Mouse (Mus musculus) liver, adult 2 months (tissue): ENCODE measurements around the gene Sla2. TPM values are rescaled to one million over a fixed set of nuclear protein-coding genes. Genes with fewer than 3 reads are reported as not detected.

Experiments
- DNase-seq: peaks from one replicate; pipeline ENCODE4 v3.0.0-alpha.2; 2011; ENCODE audit warnings: low read depth, low spot score; ENCODE audit errors: extremely low read depth
- H3K27ac ChIP-seq: fragments of 200-500 bp; replicated peaks from 2 replicates; pipeline ENCODE4 v1.5.1; 2012; ENCODE audit warnings: low read depth, mild to moderate bottlenecking, control low read depth, inconsistent platforms, low read length; ENCODE audit not compliant: insufficient read depth
- H3K27me3 ChIP-seq: fragments of 200-500 bp; 2 replicates; pipeline ENCODE4 v1.6.1; 2012; ENCODE audit warnings: mild to moderate bottlenecking, moderate library complexity, low read length, inconsistent platforms; ENCODE audit not compliant: control insufficient read depth, insufficient read depth
- H3K36me3 ChIP-seq: fragments of 200-500 bp; 2 replicates; pipeline ENCODE4 v1.6.1; 2012; ENCODE audit warnings: low read length, inconsistent platforms; ENCODE audit not compliant: control insufficient read depth, insufficient read depth
- H3K4me1 ChIP-seq: fragments of 200-500 bp; 2 replicates; pipeline ENCODE4 v1.6.1; 2011; ENCODE audit warnings: low read length; ENCODE audit not compliant: control insufficient read depth, insufficient read depth
- H3K4me3 ChIP-seq: fragments of 200-500 bp; 2 replicates; pipeline ENCODE4 v1.5.1; 2011; ENCODE audit warnings: low read depth, mild to moderate bottlenecking, control low read depth, low read length, moderate library complexity; ENCODE audit not compliant: insufficient read depth
- H3K79me2 ChIP-seq: fragments of 200-500 bp; 2 replicates; pipeline ENCODE4 v1.6.1; 2012; ENCODE audit warnings: inconsistent platforms, mild to moderate bottlenecking, low read length, moderate library complexity; ENCODE audit not compliant: control insufficient read depth, insufficient read depth
- H3K9ac ChIP-seq: fragments of 200-500 bp; 2 replicates; pipeline ENCODE4 v1.6.1; 2012; ENCODE audit warnings: low read depth, mild to moderate bottlenecking, control low read depth, inconsistent platforms, low read length
- CTCF ChIP-seq: fragments of 200-500 bp; IDR thresholded peaks from 2 replicates; pipeline ENCODE4 v1.5.1; 2011; ENCODE audit warnings: low read depth, low read length, control low read depth
- POLR2A ChIP-seq: fragments of 200-500 bp; IDR thresholded peaks from 2 replicates; pipeline ENCODE4 v1.6.1; 2011; ENCODE audit warnings: low read length, control low read depth; ENCODE audit not compliant: insufficient read depth; ENCODE audit errors: extremely low read depth
- WGBS: fragments of 180-500 bp; shearing (Covaris S2); methylation state at CpG from one replicate; pipeline ENCODE4 v1.1.7; 2018; 5-methylcytosine and 5-hydroxymethylcytosine counted together
- polyA plus RNA-seq: library from polyadenylated mRNA; depleted of rRNA; stranded (reverse); fragments of >200 nt; gene quantifications from 2 replicates; pipeline ENCODE4 v1.2.3, GENCODE M21; 2012
- total RNA-seq: library from RNA; depleted of rRNA; stranded (reverse); fragments of >200 nt; gene quantifications from 2 replicates; pipeline ENCODE4 v1.2.3, GENCODE M21; 2014

Sla2 gene
- total and polyA plus RNA-seq, 2 experiments = 0.09 to 0.20 TPM

- peak; percentile 98 for DNase-seq
- no peak overlapping the region for H3K4me3 ChIP-seq
- H3K4me1 ChIP-seq = peaks cover 37% of the 10 kb centered on the region
- H3K9ac ChIP-seq = peak overlapping the region; percentile 47
- H3K27ac ChIP-seq = peak overlapping the region; percentile 76
- TF ChIP-seq POLR2A = no peak
- TF ChIP-seq CTCF = no peak
- peaks cover 60% of the 10 kb centered on the region for H3K36me3 ChIP-seq
- H3K79me2 ChIP-seq = peaks cover 29% of the 10 kb centered on the region
- H3K27me3 ChIP-seq = no peaks in the 10 kb centered on the region
- 9% methylated on average over 8 of the region's 8 CpGs for WGBS
These were observed 18.0 kb downstream of the Sla2 start for GRCm38 (mm10) chr2:156868994-156869393.

- DNase-seq = no peak
- Histone ChIP-seq H3K36me3 (peaks cover 23% of the 10 kb centered on the region), H3K4me3 (peak overlapping the region; percentile 94), H3K27ac (peak overlapping the region; percentile 98), H3K79me2 (peaks cover 19% of the 10 kb centered on the region), H3K4me1 (peaks cover 27% of the 10 kb centered on the region), H3K27me3 (no peaks in the 10 kb centered on the region), H3K9ac (peak overlapping the region; percentile 32)
- TF ChIP-seq POLR2A = no peak
- no peak for TF ChIP-seq CTCF
- WGBS = 25% methylated on average over 3 of the region's 3 CpGs
These were observed 22.5 kb downstream of the Sla2 start for GRCm38 (mm10) chr2:156864481-156864880.

- H3K79me2 ChIP-seq = peaks cover 16% of the 10 kb centered on the region; the same call in 1 of the 2 replicates
- peaks cover 21% of the 10 kb centered on the region for H3K4me1 ChIP-seq
- peak overlapping the region; percentile 98 for H3K27ac ChIP-seq
- H3K9ac ChIP-seq = peak overlapping the region; percentile 99
- peak overlapping the region; percentile 94 for H3K4me3 ChIP-seq
- peaks cover 23% of the 10 kb centered on the region for H3K36me3 ChIP-seq
- WGBS = under 1% methylated on average over 28 of the region's 28 CpGs
- no peaks in the 10 kb centered on the region for H3K27me3 ChIP-seq
- TF ChIP-seq POLR2A (no peak), CTCF (no peak)
- peak; percentile 95 for DNase-seq
These were observed 23.4 kb downstream of the Sla2 start for GRCm38 (mm10) chr2:156863487-156864160.

GRCm38 (mm10) chr2:156862772-156863486 lies 24.1 kb downstream of the Sla2 start, which contains the start of gene Rab5if:
Gene Rab5if (plus strand): TSS chr2:156863128.
- peak within 1 kb of the TSS; percentile 99 for H3K9ac ChIP-seq
- TF ChIP-seq CTCF = peak; percentile 52
- TF ChIP-seq POLR2A = peak; percentile 86
- peak within 1 kb of the TSS; percentile 94 for H3K4me3 ChIP-seq
- H3K36me3 ChIP-seq = peaks cover 23% of the 10 kb centered on the region
- peaks cover 16% of the 10 kb centered on the region; the same call in 1 of the 2 replicates for H3K79me2 ChIP-seq
- H3K27me3 ChIP-seq = no peaks in the 10 kb centered on the region
- DNase-seq = peak; percentile 84
- WGBS = under 1% methylated on average over 98 of the region's 98 CpGs
- H3K27ac ChIP-seq = peak within 1 kb of the TSS; percentile 98
- H3K4me1 ChIP-seq = peaks cover 18% of the 10 kb centered on the region

GRCm38 (mm10) chr2:156862041-156862717 lies 24.8 kb downstream of the Sla2 start:
- H3K9ac ChIP-seq = peak overlapping the region; percentile 84
- peaks cover 18% of the 10 kb centered on the region for H3K36me3 ChIP-seq
- peaks cover 12% of the 10 kb centered on the region for H3K4me1 ChIP-seq
- WGBS = under 1% methylated on average over 19 of the region's 19 CpGs
- peak overlapping the region; percentile 83 for H3K27ac ChIP-seq
- no peaks in the 10 kb centered on the region for H3K27me3 ChIP-seq
- DNase-seq = peak; percentile 70
- no peak for TF ChIP-seq CTCF
- no peak for TF ChIP-seq POLR2A
- H3K79me2 ChIP-seq = peaks cover 16% of the 10 kb centered on the region; the same call in 1 of the 2 replicates
- H3K4me3 ChIP-seq = peak overlapping the region; percentile 94

- DNase-seq = no peak
- Histone ChIP-seq H3K27me3 (no peaks in the 10 kb centered on the region), H3K79me2 (peaks cover 4% of the 10 kb centered on the region; the same call in 1 of the 2 replicates), H3K4me1 (0 out of 2 replicates have a peak, but pooled peaks cover 2% of the 10 kb centered on the region), H3K27ac (no peak overlapping the region), H3K4me3 (no peak overlapping the region), H3K9ac (no peak overlapping the region), H3K36me3 (peaks cover 3% of the 10 kb centered on the region; the same call in 1 of the 2 replicates)
- WGBS = 91% methylated on average over 7 of the region's 7 CpGs
- TF ChIP-seq POLR2A (no peak), CTCF (no peak)
These were observed 28.3 kb downstream of the Sla2 start for GRCm38 (mm10) chr2:156858671-156859070.
